Mouse (Mus musculus): Measurements from ENCODE around the gene Taf3. TPM values are rescaled to one million over a fixed set of nuclear protein-coding genes. Genes with fewer than 3 reads are reported as not detected.

Taf3 gene
- polyA plus RNA-seq, 1 experiment, result 2.8 TPM

GRCm38 (mm10) chr2:10021296-10021695 lies 27.1 kb downstream of the Taf3 start:
- no peak for DNase-seq (ENCODE audit: low read depth, low spot score)
- WGBS, result 91% methylated on average over 11 of the region's 11 CpGs

DNA sequence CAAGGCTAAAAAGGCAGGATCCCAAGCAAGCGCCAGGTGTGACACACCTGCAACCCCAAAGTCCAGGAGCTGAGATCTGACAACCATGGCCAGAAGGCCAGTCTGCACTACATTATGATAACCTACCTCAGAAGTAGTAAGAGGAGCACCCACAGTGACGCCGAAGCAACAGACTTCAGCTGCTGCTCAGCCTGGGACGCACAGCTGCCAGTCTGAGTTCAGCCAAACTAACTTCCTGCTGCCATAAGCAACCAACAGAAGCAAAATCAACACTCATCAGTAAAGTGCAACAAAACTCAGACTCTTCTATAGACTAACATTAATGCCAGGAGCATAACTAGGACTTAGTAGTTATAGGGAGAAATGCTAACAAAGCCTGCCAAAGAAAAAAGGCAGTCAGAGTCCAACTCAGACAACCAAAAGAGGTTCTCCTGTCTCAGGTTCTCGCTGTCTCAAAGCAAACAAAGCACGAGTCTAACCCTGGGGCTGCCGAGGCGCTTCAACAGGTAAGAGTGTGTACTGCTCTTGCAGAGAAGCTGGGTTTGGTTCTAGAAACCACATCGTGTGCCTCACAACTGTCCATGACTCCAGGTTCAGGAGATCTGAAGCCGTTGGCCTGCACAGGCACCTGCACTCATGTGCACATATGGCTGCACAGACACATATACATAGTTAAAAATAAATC lies 33.3 kb downstream of the Taf3 start:
- no peak for DNase-seq (ENCODE audit: low read depth, low spot score)
- 54% methylated on average over 10 of the region's 10 CpGs for WGBS

DNA sequence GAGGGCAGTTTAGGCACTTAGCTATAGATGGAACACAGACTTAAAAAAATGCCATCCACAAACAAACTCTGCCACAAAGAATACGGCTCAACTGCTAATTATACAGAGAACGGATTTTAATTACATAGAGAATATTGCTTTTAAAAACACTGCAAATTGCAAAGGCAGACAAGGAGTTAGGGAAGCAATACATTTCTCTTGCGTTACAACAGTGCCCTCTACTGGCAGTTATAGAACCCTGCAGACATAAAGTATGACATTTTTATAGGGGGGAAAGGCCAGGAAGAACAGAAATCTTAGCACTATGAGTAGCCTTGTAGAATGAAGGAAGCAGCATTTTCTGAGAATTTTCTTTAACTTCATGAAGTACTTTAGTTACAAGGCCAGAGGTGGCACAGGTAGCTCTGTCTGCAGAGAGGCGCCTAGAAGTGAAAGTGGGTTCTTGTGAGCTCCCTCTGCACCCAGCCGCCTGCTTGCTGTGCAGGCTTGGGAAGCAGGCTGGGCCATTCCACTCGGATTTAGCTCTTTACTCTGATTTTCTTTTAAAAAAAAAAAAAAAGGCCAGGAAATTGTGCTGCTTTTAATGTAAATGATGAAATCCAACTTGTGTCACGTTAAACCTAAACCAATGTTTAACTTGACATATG lies 38.0 kb downstream of the Taf3 start:
- WGBS, result 42% methylated on average over 7 of the region's 7 CpGs
- DNase-seq (ENCODE audit: low read depth, low spot score), result peak; percentile 31

DNA sequence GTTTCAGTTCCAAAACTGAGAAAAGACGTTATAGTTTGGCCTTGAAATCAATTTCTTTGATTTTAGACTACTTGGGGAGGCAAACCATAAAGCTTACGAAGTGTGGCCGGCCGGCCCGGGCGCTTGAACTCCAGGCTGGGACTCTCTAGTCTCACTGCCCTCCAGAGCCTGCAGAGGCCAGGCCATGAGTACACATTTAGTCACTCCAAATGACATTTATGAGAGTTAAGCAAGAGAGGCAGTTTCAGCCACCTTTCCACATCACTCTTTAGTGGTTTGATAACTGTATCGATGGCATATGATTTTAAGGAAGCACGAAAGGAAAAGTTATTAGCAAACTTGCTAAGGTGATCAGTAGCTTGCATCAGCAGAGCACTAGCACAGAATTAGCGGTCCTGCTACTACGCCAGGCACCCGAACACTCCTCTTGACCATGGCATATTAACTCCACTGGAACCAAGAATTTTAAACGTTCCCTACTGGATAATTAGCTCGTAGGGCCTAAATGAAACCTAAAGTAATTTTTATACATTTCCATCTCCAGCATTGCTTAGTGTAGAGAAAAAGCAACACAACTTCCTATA lies 38.6 kb downstream of the Taf3 start:
- WGBS, result 79% methylated on average over 13 of the region's 13 CpGs
- DNase-seq (ENCODE audit: low read depth, low spot score), result no peak

DNA sequence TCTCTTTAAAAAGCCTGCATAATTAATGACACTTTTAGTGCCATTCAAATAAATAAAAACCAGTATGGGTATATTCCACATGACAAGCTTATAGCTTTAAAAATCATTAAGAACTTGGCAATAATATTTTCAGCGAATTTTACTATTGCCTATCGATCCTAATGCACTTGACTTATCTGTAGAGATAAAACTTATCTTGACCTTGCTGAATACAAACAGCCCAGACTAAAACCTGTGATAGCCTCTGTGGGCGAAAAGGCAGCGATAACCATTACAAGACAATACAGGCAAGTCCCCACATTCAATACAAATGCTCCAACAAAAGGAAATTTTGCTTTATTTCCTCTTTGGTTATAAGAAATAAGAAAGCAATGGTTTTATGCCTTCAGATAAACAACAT lies 39.8 kb downstream of the Taf3 start:
- 86% methylated on average over 4 of the region's 4 CpGs for WGBS

GRCm38 (mm10) chr2:10004960-10005621 lies 43.3 kb downstream of the Taf3 start:
- no peak for DNase-seq (ENCODE audit: low read depth, low spot score)
- 92% methylated on average over 8 of the region's 8 CpGs for WGBS

More for the DNA sequence above, 39.8 kb downstream of the Taf3 start:
- DNase-seq (ENCODE audit: low read depth, low spot score), result no peak

DNA sequence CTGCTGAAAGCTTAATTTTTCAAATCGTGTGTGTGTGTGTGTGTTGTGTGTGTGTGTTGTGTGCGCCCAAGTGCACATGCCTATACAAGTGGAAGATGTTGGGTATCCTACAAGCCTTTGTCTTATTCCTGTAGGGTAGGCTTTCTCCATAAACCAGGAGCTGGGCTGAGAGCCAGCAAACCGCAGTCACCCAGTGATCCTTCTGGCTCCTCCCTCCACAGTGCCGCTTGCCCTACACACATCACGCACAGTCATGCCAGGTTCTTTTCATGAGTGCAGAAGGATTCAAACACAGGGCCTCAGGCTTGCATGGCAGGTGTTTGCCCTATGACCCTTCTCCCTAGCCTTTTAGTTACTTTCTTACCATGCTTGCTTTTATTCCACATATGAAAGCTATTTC lies 45.0 kb downstream of the Taf3 start:
- 61% methylated on average over 5 of the region's 5 CpGs for WGBS
- no peak for DNase-seq (ENCODE audit: low read depth, low spot score)

GRCm38 (mm10) chr2:10001591-10001990 lies 46.8 kb downstream of the Taf3 start:
- no peak for DNase-seq (ENCODE audit: low read depth, low spot score)
- 79% methylated on average over 2 of the region's 2 CpGs for WGBS

DNA sequence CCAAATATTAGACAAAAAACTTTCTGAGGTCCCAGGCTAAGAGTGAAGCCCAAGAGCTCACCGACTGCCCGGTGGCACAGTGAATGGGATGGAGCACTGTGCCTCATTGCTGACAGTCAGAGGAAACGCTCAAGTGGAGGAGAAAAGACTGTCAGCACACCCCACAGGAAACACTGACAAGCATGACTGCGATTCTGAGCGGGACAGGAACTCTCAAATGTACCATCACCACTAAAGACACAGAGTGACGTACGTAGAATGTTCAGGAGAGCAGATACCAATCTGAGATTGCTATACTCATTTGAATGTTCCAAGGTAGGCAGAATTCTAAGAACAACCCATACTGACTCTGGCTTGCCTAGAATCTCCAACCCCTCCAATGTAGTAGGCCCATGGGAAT lies 50.9 kb downstream of the Taf3 start:
- WGBS, result 81% methylated on average over 7 of the region's 7 CpGs
- DNase-seq (ENCODE audit: low read depth, low spot score), result no peak

DNA sequence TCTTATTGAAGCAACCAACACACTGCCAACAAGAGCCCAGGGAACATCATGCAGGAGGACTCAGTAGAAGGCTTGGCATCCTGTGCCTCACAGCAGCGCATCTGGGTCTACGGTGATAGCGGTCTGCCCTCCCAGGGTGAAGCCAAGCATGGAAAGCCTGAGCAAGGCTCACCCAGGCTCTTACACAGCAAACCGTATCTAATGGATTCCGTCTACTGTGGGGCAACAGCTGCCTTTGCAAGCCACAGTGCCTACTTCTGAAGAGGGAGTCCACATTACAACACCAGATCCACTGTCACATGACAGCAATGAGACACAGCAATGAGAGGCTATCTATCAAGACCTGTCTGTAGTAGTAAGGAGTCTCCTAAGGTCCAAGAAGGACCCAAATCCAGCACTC lies 52.3 kb downstream of the Taf3 start:
- WGBS, result 97% methylated on average over 5 of the region's 5 CpGs
- DNase-seq (ENCODE audit: low read depth, low spot score), result no peak

- 69% methylated on average over 4 of the region's 4 CpGs for WGBS
- no peak for DNase-seq (ENCODE audit: low read depth, low spot score)
Observed at GRCm38 (mm10) chr2:9990690-9991229, 57.6 kb downstream of the Taf3 start.

DNA sequence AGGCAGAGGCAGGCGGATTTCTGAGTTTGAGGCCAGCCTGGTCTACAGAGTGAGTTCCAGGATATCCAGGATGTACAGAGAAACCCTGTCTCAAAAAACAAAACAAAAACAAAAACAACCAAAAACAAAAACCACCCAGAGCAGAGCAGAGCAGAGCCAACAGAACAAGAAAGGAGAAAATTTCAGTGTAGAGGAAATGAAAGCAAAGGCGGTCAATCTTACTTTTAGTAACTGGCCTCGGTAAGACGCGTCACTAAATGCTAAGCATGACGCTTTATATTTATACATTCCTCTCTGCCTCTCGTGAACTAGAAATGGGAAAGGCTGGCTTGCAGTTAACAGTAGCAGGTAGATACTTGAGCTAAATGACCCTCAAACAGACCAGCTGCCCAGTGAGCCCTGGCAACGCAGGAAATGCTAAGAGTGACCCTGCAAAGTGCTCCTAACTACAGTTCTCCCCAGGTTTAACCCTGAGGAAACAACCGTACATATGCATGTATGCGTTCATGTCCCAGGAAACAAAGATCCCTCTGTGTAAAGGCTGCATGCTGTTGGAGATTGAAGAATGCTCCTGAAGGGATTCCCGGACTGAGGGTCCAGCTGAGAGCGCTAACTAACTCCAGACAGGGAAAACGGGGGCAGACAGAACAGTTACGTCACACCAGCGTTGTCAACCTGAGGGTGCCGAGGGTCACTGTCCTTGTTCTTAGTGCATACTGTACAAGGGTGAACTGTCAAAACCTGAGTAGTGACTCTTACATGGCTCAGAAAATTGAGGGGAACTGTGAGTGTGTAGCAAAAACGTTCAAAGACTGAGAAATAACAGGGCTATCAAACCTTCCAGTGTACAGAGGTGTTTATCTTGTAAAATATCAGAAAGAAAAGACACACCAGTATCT lies 58.5 kb downstream of the Taf3 start:
- DNase-seq (ENCODE audit: low read depth, low spot score), result no peak
- WGBS, result 81% methylated on average over 17 of the region's 17 CpGs

DNA sequence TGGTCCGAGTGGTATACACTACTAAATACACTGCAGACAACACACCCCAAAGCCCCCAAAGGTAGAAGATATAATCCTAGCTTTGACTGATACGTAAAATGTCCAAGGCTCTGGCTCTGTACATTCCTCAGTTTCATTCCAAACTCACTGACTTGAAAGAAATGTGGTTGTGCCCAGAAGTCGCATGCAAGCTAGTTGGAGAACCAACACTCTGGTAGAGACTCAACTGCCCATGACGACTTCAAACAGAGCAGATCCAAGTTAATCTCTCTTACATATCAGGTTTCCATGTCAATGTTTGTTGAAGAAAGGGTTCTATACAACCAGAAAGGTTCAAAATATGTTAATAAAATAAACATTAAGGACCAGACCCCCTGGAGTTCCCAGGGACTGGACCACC lies 60.1 kb downstream of the Taf3 start:
- DNase-seq (ENCODE audit: low read depth, low spot score), result no peak
- WGBS, result 90% methylated on average over 4 of the region's 4 CpGs

- DNase-seq (ENCODE audit: low read depth, low spot score), result no peak
- 20% methylated on average over 6 of the region's 6 CpGs for WGBS
Observed at GRCm38 (mm10) chr2:9985979-9986447, 62.4 kb downstream of the Taf3 start.

DNA sequence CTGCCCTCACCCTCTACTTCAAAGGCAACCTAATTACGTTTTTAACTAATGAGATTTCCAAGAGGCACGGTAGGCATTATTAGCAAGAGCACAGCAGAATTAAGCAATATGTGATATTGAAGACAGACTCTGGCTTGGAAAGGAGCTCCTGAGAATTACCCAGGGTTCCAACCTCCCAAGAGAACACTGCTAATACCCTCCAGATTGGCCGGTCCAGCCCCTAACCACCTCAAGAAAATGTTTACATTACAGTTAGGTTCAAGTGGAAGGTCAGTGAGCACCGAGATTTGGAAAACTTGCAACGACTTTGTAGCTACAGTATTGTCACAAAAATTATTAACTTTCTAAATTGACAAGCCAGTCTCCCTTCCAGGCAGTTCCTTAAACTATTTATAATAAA lies 66.0 kb downstream of the Taf3 start:
- DNase-seq (ENCODE audit: low read depth, low spot score), result no peak
- WGBS, result 38% methylated on average over 5 of the region's 5 CpGs

DNA sequence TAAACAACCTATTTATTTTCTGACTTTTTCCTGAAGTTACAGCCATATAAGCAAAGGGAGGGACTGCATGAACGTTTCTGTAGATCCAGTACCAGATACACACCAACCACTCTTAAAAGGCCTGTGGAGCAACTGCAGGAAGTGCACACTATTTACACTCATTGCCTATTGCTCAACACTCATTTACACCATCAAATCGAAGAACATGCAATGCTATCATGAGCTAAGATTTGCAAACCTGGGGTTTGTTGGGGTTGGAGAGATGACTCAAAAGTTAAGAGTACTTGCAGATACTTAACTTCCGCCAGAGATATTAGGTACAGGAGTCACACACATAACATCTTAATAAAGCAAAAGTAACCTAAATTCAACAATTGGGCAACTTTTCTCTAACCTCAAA lies 76.5 kb downstream of the Taf3 start:
- WGBS, result 41% methylated on average over 3 of the region's 3 CpGs

GRCm38 (mm10) chr2:9970579-9970978 lies 77.8 kb downstream of the Taf3 start:
- no peak for DNase-seq (ENCODE audit: low read depth, low spot score)
- WGBS, result 85% methylated on average over 3 of the region's 3 CpGs

More for the DNA sequence above, 76.5 kb downstream of the Taf3 start:
- DNase-seq (ENCODE audit: low read depth, low spot score), result no peak

- 78% methylated on average over 4 of the region's 4 CpGs for WGBS
Observed at GRCm38 (mm10) chr2:9970178-9970577, 78.2 kb downstream of the Taf3 start.

DNA sequence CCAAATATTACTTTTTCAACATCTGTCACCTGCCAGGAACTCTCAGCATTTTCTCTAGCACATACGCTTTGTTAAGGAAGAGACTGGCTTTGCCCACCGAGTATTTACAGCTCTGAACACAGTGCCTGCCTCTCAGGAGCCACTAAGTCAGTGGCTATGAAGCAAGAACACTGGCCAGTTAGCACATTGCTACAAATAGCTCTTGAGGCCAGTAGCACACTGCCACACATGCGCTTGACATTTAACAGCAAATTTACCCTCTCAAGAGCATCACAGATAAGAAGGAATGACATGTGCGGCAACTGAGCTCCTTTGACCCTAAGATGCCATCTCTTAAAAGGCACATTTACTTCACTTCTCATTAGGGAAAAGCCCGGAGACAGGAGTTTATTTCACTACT lies 78.7 kb downstream of the Taf3 start:
- no peak for DNase-seq (ENCODE audit: low read depth, low spot score)
- 81% methylated on average over 5 of the region's 5 CpGs for WGBS

More at GRCm38 (mm10) chr2:9970178-9970577, 78.2 kb downstream of the Taf3 start:
- DNase-seq (ENCODE audit: low read depth, low spot score), result no peak
